Mouse (Mus musculus) testis, adult 2 months (tissue): ENCODE measurements around the gene Sox5.

ENCODE experiments used
- CTCF ChIP-seq: fragments of 200-500 bp; IDR thresholded peaks from 2 replicates; pipeline ENCODE4 v1.5.1; 2012; ENCODE audit warnings: low read depth, mild to moderate bottlenecking, inconsistent platforms, low read length, moderate library complexity; ENCODE audit not compliant: control insufficient read depth, insufficient read depth, insufficient replicate concordance
- POLR2A ChIP-seq: fragments of 200-500 bp; IDR thresholded peaks from 2 replicates; pipeline ENCODE4 v1.6.1; 2012; ENCODE audit warnings: low read depth, mild to moderate bottlenecking, inconsistent platforms, low read length, moderate library complexity; ENCODE audit not compliant: control insufficient read depth

DNA sequence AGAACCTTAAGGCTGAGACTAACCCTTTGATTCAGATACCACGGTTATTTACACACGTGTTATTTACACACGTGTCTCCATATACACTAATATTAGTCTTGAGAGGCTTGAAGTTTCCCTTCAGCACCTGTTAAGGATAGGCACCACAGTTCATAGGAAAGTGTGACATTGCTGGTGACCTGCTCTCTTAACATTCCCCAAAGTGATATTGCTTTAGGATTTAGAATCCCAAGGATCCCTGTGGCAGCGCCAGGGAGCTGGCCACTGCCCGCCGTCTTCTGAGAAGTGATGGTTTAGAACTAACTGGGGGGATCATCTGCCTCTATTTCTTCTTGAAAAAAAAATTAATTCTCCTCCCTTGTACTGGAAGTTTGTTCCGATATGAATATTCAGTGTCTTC, 741.4 kb downstream of the Sox5 start:
- TF ChIP-seq CTCF, result no peak
- TF ChIP-seq POLR2A, result no peak
